Mouse (Mus musculus): ENCODE data around the gene Dusp1. TPM values are rescaled to one million over a fixed set of nuclear protein-coding genes. Genes with fewer than 3 reads are reported as not detected.

The Dusp1 gene
- 34.6 and 42.2 TPM in 2 replicates for polyA plus RNA-seq (2021; fragmentation: Nextera tagmentation)
- long read RNA-seq, experiment 1, transcript Dusp1-202 (4 exons, 1,990 nt), result major isoform, 45 of 56 reads
- long read RNA-seq, experiment 1, partial matches to known transcripts, result 1 of 56 reads
- long read RNA-seq, experiment 1, other reads (novel, unspliced or antisense), result 10 of 56 reads
- long read RNA-seq, experiment 2, transcript Dusp1-202 (4 exons, 1,990 nt), result major isoform, 175 of 181 reads
- long read RNA-seq, experiment 2, partial matches to known transcripts, result 3 of 181 reads
- long read RNA-seq, experiment 2, other reads (novel, unspliced or antisense), result 2 of 181 reads

DNA sequence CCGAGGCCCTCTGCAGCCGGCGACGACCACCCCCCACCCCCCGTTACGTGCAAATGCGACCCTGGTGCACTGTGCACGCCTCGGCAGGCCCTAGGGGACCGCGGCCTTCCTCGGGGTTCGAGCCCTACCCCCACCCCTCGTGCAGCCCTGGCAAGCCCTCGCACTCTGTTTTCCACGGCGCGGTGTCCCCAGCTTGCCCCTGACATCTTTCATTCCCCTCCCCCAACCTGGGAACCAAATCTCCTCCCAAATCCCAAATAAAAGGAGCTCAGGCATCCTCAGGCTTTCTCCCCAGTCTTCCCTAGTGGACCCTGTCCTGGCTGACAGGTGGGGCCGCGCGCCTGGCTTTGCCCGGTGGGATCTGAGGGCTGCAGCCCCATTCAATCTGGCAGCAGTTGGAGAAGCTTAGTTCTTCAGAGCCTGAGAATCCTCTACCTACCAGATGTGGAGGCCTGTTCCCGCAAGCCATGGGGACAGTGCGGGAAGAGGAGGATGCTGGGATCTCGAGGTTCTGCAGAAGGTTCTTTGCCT, at the start of gene Dusp1:
Gene Dusp1 (minus strand): TSS at position 478 of the 531 bp plus-strand sequence.

DNA sequence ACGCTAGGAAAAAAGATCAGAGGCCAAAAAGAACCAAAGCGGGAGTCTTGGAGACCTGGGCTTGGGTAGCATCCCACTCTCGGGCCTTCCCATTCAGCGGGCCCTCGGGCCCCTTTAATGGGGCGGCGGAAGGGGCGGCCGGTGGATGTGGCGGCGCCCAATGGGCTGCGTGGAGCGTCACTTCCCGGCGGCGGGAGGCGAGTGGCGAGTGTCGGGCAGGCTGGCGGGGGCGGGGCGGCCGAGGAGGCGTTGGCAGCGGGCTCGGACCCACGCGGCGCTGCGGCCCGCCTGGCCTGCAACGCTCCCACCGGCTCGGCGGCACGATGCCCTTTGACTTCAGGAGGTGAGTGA, 663 bp downstream of the Dusp1 start, which contains the start of gene Ergic1:
Gene Ergic1 (plus strand): TSS at position 200 of the 351 bp plus-strand sequence.

Small RNA genes within 50 kb of the gene (microRNA-seq; reads per million reads assigned to microRNA genes)
- gene Gm22420, result not detected

Other genes with a start within 250 kb of the Dusp1 start
- 3.6 and 4.4 TPM in 2 replicates for gene Neurl1b, start 147.3 kb downstream of the Dusp1 start, polyA plus RNA-seq (2021; fragmentation: Nextera tagmentation)
- 93.1 and 109 TPM in 2 replicates for gene Ergic1, start 639 bp downstream of the Dusp1 start, polyA plus RNA-seq (2021; fragmentation: Nextera tagmentation)
- 147 and 219 TPM in 2 replicates for gene Atp6v0e, start 101.1 kb upstream of the Dusp1 start, polyA plus RNA-seq (2021; fragmentation: Nextera tagmentation)
- 10.3 and 14.4 TPM in 2 replicates for gene Crebrf, start 153.5 kb upstream of the Dusp1 start, polyA plus RNA-seq (2021; fragmentation: Nextera tagmentation)
- gene Bnip1, start 218.9 kb upstream of the Dusp1 start, polyA plus RNA-seq (2021; fragmentation: Nextera tagmentation), result 26.5 and 28.1 TPM in 2 replicates